Mouse (Mus musculus): ENCODE measurements around the gene Ccdc9. TPM values are rescaled to one million over a fixed set of nuclear protein-coding genes. Genes with fewer than 3 reads are reported as not detected.

The Ccdc9 gene
- polyA plus RNA-seq (2012; fragmentation: generic; extraction: Trizol), result 10 to 100 TPM; 16.9 to 48.0 TPM

GRCm38 (mm10) chr7:16286026-16286961 is at the start of gene Ccdc9:
Gene Ccdc9 (minus strand): TSS chr7:16286795.

GRCm38 (mm10) chr7:16308093-16308492 is 21.5 kb upstream of the Ccdc9 start, which contains the start of gene Bbc3:
Gene Bbc3 (plus strand): TSS chr7:16308393.

DNA sequence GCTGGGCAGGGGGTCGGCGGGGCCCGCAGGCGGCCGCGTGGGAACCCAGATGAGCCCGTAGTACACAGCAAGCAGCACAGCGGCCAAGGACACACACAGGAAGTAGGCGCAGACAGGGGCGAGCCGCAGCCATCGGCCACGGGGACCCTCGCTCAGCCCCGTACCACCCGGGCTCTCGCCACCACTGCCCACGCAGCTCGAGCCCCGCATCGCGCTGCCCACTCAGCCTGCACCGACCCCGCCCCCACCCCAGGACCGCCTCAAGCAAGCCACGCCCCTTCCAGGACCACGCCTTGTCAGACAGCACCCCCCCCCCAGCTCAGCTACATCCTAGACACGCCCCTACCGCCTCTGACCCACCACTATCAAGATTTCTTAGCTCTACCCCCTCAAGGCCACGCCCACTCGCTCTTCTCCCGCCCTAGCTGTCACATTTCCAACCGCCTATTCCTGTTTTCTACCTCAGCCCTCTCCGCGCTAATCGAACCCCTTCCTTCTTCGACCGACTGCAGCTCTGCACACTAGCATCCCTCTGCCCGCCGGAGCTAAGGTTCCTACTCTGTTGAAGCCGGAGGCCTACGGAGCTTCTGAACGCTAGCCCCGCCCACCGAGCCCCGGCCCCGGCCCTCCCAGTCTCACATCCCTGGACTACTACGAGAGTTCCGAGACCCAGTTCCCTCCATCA is 13.4 kb downstream of the Ccdc9 start, which contains the start of gene Inafm1:
Inafm1 (minus strand) TSS at position 537 of the 685 bp plus-strand sequence.

GRCm38 (mm10) chr7:16259110-16259590 is 27.4 kb downstream of the Ccdc9 start, which contains the start of gene C5ar1:
Gene C5ar1 (minus strand): TSS chr7:16259540.

DNA sequence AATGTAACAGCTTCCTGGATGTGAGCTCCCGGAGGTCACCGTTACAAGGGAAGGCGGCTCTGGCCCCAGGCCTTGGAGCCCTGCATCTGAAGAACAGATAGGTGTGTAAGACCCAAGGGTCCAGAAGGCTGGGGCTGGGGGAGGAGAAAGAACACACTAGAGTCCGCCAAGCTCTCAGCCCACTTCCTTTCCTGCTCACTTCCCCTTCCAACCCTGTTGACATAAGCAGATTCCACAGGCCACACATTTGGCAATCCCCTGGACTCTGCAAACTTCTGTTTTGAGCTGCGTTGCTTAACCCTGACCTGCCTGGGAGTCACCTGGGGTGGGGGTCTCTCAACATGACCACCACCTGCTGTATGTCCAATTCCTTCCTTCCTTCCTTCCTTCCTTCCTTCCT is 42.5 kb downstream of the Ccdc9 start, which contains the start of gene C5ar2:
C5ar2 (minus strand) TSS at position 88 of the 400 bp plus-strand sequence.

Other genes with a start within 250 kb of the Ccdc9 start
- gene Bicra, start 238.9 kb downstream of the Ccdc9 start, polyA plus RNA-seq (2012; fragmentation: generic; extraction: Trizol), result 1 to 10 TPM in 1 of 2 experiments, under 1 TPM in 1; 0.85 to 7.8 TPM
- under 1 TPM in 1 of 2 experiments, not detected in 1; 0.02 TPM for gene Zfp541, start 225.0 kb downstream of the Ccdc9 start, polyA plus RNA-seq (2012; fragmentation: generic; extraction: Trizol)
- gene Napa, start 188.3 kb downstream of the Ccdc9 start, polyA plus RNA-seq (2012; fragmentation: generic; extraction: Trizol), result 100 to 1,000 TPM in 1 of 2 experiments, 10 to 100 TPM in 1; 94.8 to 117 TPM
- gene Kptn, start 166.9 kb downstream of the Ccdc9 start, polyA plus RNA-seq (2012; fragmentation: generic; extraction: Trizol), result 10 to 100 TPM; 22.0 to 35.8 TPM
- gene Slc8a2, start 157.0 kb downstream of the Ccdc9 start, polyA plus RNA-seq (2012; fragmentation: generic; extraction: Trizol), result under 1 TPM in 1 of 2 experiments, not detected in 1; 0.37 TPM
- 1 to 10 TPM in 1 of 2 experiments, under 1 TPM in 1; 0.43 to 5.6 TPM for gene Meis3, start 111.7 kb downstream of the Ccdc9 start, polyA plus RNA-seq (2012; fragmentation: generic; extraction: Trizol)
- 10 to 100 TPM in 1 of 2 experiments, 1 to 10 TPM in 1; 7.0 to 11.8 TPM for gene Dhx34, start 64.8 kb downstream of the Ccdc9 start, polyA plus RNA-seq (2012; fragmentation: generic; extraction: Trizol)
- not detected for gene C5ar2, start 42.6 kb downstream of the Ccdc9 start, polyA plus RNA-seq (2012; fragmentation: generic; extraction: Trizol)
- not detected for gene C5ar1, start 27.3 kb downstream of the Ccdc9 start, polyA plus RNA-seq (2012; fragmentation: generic; extraction: Trizol)
- 10 to 100 TPM in 1 of 2 experiments, 1 to 10 TPM in 1; 6.0 to 31.6 TPM for gene Inafm1, start 13.2 kb downstream of the Ccdc9 start, polyA plus RNA-seq (2012; fragmentation: generic; extraction: Trizol)
- 10 to 100 TPM in 1 of 2 experiments, 1 to 10 TPM in 1; 6.2 to 26.3 TPM for gene Bbc3, start 21.6 kb upstream of the Ccdc9 start, polyA plus RNA-seq (2012; fragmentation: generic; extraction: Trizol)
- gene Sae1, start 101.0 kb upstream of the Ccdc9 start, polyA plus RNA-seq (2012; fragmentation: generic; extraction: Trizol), result 100 to 1,000 TPM; 106 to 121 TPM
- gene Zc3h4, start 114.1 kb upstream of the Ccdc9 start, polyA plus RNA-seq (2012; fragmentation: generic; extraction: Trizol), result 10 to 100 TPM in 1 of 2 experiments, 1 to 10 TPM in 1; 7.3 to 31.0 TPM
- gene Tmem160, start 166.0 kb upstream of the Ccdc9 start, polyA plus RNA-seq (2012; fragmentation: generic; extraction: Trizol), result 100 to 1,000 TPM; 125 to 211 TPM
- gene Npas1, start 190.9 kb upstream of the Ccdc9 start, polyA plus RNA-seq (2012; fragmentation: generic; extraction: Trizol), result under 1 TPM; 0.06 to 0.20 TPM